Mouse (Mus musculus): ENCODE measurements at regions not wholly inside any gene's neighbourhood (a gene's known extent, or its start where the extent isn't known, plus 50 kb on each side); places are given as distances from the start of the nearest gene placed in this dataset.

DNA sequence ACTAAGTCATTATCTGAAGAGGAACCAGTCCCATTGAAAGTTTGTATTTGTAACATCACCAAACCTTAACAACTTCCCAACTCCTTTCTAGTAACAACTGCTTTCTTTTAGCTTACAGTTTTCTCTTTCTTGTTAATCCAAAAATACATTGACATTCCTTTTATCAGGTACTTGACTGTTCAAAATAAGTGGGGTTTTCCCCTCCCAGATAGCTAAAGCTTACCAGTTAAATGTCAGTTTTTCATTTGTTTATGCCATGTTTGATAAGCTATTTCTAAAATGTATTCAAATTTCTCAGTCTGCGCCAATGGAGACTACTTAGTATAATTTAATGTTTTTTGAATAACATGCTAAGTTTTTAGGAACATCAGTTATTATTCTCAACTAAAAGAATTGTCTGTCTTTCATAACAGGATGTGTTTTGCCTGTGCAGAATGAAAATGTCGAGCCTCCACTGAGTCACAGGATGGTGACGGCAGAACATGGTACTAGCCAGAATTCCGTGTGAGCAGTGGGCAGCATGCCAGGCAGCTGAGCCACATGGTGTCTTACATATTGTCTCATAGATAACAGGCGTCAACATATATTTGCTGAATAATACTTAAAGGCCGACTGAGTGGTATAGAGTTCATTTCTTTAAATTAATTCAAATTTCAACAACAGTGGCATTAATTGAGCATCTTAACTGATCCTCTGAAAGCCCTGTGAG lies 82.1 kb upstream of the Atg10 start:
- no peak overlapping the region for H3K4me3 ChIP-seq (ENCODE audit: low read depth, low read length)
- no peak overlapping the region for H3K4me2 ChIP-seq (replicated peaks; ENCODE audit: low read depth)
- H3K9me3 ChIP-seq (ENCODE audit: control insufficient read depth) = no peaks in the 10 kb centered on the region
- H3K9ac ChIP-seq (ENCODE audit: low read depth, low read length) = no peak overlapping the region
- no peak overlapping the region for H3K27ac ChIP-seq (ENCODE audit: low read depth, low read length)
- H3K27me3 ChIP-seq (replicated peaks; ENCODE audit: control insufficient read depth, insufficient read depth, low read length) = no peaks in the 10 kb centered on the region
- TF ChIP-seq CTCF (IDR thresholded peaks at IDR 0.05; ENCODE audit: low read depth) = no peak
- 66% methylated on average over 6 of the region's 6 CpGs for WGBS
- no peaks in the 10 kb centered on the region for H3K4me1 ChIP-seq (replicated peaks; ENCODE audit: control insufficient read depth, insufficient read depth, low read length)
- no peaks in the 10 kb centered on the region for H3K36me3 ChIP-seq (ENCODE audit: control insufficient read depth, insufficient read depth)
- ATAC-seq = no peak

DNA sequence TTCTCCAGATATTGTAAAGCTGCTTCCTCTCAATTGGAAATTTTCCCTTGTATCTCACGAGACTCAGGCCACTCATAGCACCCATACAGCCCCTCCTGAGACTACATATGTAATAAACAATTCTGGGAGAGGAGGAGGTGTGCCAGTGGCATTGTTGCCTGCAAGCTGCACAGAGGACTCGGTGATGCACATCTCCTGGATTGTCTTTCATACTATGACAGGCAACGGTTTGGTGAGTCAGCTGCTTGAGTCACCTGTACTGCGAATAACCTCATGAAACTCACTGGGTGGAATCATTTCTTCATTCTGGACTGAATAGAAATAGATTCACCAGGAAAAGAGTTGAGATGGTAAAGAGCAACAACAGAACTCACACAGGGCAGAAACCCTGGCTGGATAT lies 82.8 kb upstream of the Atg10 start:
- no peaks in the 10 kb centered on the region for H3K36me3 ChIP-seq (ENCODE audit: control insufficient read depth, insufficient read depth)
- H3K27me3 ChIP-seq (replicated peaks; ENCODE audit: control insufficient read depth, insufficient read depth, low read length) = no peaks in the 10 kb centered on the region
- no peak for ATAC-seq
- no peaks in the 10 kb centered on the region for H3K4me1 ChIP-seq (replicated peaks; ENCODE audit: control insufficient read depth, insufficient read depth, low read length)
- no peaks in the 10 kb centered on the region for H3K9me3 ChIP-seq (ENCODE audit: control insufficient read depth)
- TF ChIP-seq CTCF (IDR thresholded peaks at IDR 0.05; ENCODE audit: low read depth) = no peak
- H3K4me2 ChIP-seq (replicated peaks; ENCODE audit: low read depth) = no peak overlapping the region
- no peak overlapping the region for H3K4me3 ChIP-seq (ENCODE audit: low read depth, low read length)
- no peak overlapping the region for H3K9ac ChIP-seq (ENCODE audit: low read depth, low read length)
- 82% methylated on average over 4 of the region's 4 CpGs for WGBS
- H3K27ac ChIP-seq (ENCODE audit: low read depth, low read length) = no peak overlapping the region

DNA sequence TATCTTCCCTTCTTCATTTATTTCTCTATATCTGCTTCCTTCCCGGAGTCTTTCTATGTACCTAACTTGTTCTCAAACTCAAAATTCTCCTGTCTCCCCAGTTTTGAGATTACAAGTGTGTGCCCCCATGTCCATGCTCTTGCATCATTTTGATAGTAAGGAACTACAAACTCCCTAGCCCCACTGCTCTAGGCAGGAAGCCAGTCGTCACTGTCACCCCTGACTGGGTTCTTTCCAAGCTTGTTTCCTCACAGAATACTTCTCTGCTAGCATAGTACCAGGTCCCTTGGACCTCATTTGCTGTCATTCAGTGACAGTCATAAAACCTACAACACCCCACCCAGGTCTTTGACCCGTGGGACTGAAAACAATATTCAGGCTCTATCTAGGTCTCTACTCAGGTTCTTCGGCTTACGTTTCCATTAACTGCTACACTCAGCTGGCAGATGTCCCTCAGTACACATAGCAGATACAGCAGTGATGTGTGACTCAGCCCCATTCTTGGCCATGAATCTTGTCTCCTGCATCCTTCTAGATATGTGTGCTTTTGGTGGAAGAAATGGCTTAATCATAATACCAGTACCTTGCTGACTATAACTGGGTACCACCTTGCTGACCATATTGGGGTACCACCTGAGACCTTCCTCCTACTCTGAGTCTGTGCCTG lies 89.3 kb upstream of the Atg10 start:
- no peak overlapping the region for H3K27ac ChIP-seq (ENCODE audit: low read depth, low read length)
- no peaks in the 10 kb centered on the region for H3K4me1 ChIP-seq (replicated peaks; ENCODE audit: control insufficient read depth, insufficient read depth, low read length)
- no peak overlapping the region for H3K4me2 ChIP-seq (replicated peaks; ENCODE audit: low read depth)
- peak; percentile 28; the same call in 1 of the 2 replicates for ATAC-seq
- no peaks in the 10 kb centered on the region for H3K9me3 ChIP-seq (ENCODE audit: control insufficient read depth)
- no peaks in the 10 kb centered on the region for H3K27me3 ChIP-seq (replicated peaks; ENCODE audit: control insufficient read depth, insufficient read depth, low read length)
- 56% methylated on average over 5 of the region's 5 CpGs for WGBS
- no peak overlapping the region for H3K4me3 ChIP-seq (ENCODE audit: low read depth, low read length)
- TF ChIP-seq CTCF (IDR thresholded peaks at IDR 0.05; ENCODE audit: low read depth) = no peak
- H3K36me3 ChIP-seq (ENCODE audit: control insufficient read depth, insufficient read depth) = no peaks in the 10 kb centered on the region
- no peak overlapping the region for H3K9ac ChIP-seq (ENCODE audit: low read depth, low read length)

DNA sequence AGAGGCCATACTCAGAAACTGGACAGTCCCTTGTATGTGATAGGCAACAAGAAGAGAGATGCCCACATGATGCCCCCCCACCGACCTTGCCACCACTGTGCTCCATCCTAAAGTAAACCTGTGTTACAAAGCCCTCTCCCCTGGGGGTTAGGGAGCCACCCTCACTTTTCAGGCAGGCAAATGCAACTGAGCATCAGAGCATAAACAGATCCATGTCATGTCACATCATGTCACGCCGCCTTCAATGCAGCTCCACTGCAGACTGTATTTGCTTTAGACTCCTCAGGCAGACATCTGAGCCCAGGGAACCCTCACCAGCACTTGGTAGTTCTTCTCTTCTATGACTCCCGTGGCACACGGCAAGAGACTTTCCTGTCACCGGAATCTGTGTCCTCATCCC lies 98.6 kb upstream of the Atg10 start:
- Histone ChIP-seq H3K4me2 (replicated peaks; ENCODE audit: low read depth) (no peak overlapping the region), H3K9me3 (ENCODE audit: control insufficient read depth) (no peaks in the 10 kb centered on the region), H3K27me3 (replicated peaks; ENCODE audit: control insufficient read depth, insufficient read depth, low read length) (no peaks in the 10 kb centered on the region), H3K4me3 (ENCODE audit: low read depth, low read length) (no peak overlapping the region), H3K4me1 (replicated peaks; ENCODE audit: control insufficient read depth, insufficient read depth, low read length) (no peaks in the 10 kb centered on the region), H3K9ac (ENCODE audit: low read depth, low read length) (no peak overlapping the region), H3K27ac (ENCODE audit: low read depth, low read length) (no peak overlapping the region), H3K36me3 (ENCODE audit: control insufficient read depth, insufficient read depth) (no peaks in the 10 kb centered on the region)
- ATAC-seq = no peak
- 92% methylated on average over 6 of the region's 6 CpGs for WGBS
- TF ChIP-seq CTCF (IDR thresholded peaks at IDR 0.05; ENCODE audit: low read depth) = no peak

DNA sequence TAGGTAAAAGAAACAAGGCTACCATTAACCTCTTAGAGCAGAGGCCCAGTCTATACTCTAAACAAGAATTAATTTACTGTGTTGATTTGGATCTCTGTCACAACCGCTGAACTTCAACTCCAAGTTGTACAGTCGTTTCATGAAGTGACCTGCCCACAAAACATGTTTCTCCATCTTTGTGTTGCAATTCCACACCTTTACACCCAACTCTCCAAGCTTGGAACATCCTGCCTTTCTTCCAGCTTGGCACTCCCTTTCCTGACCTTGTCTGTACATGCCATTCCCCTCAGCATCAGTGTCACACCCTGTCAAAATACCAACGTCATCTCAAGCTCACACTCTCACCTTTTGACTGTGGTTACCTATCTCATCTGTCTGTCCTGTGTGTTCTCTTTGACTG lies 103.1 kb upstream of the Atg10 start:
- Histone ChIP-seq H3K4me3 (ENCODE audit: low read depth, low read length) (no peak overlapping the region), H3K4me2 (replicated peaks; ENCODE audit: low read depth) (no peak overlapping the region), H3K4me1 (replicated peaks; ENCODE audit: control insufficient read depth, insufficient read depth, low read length) (no peaks in the 10 kb centered on the region), H3K9me3 (ENCODE audit: control insufficient read depth) (no peaks in the 10 kb centered on the region), H3K27me3 (replicated peaks; ENCODE audit: control insufficient read depth, insufficient read depth, low read length) (no peaks in the 10 kb centered on the region), H3K27ac (ENCODE audit: low read depth, low read length) (no peak overlapping the region), H3K9ac (ENCODE audit: low read depth, low read length) (no peak overlapping the region), H3K36me3 (ENCODE audit: control insufficient read depth, insufficient read depth) (no peaks in the 10 kb centered on the region)
- no peak for ATAC-seq
- WGBS = 73% methylated on average over 3 of the region's 3 CpGs
- TF ChIP-seq CTCF (IDR thresholded peaks at IDR 0.05; ENCODE audit: low read depth) = no peak

DNA sequence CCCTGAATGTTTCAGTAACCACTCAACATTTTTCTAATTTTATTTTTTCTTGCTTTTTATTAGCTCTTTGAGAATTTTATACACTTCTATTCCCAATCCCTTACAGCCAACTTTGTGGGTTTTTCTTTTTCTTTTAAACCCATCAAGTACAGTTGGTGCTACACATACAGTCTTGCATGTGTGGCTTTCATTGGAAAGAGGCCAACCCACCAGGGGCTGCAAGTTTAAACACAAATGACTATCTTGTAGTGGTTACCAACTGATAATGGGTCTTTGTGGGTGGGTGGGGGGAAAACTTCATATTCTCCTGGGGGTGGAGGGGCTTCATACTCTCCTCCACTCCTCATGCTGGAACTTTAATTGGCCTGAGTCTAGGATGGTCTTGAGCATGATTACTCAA lies 110.5 kb upstream of the Atg10 start:
- H3K36me3 ChIP-seq (ENCODE audit: control insufficient read depth, insufficient read depth) = no peaks in the 10 kb centered on the region
- no peak for TF ChIP-seq CTCF (IDR thresholded peaks at IDR 0.05; ENCODE audit: low read depth)
- H3K4me2 ChIP-seq (replicated peaks; ENCODE audit: low read depth) = no peak overlapping the region
- ATAC-seq = no peak
- no peak overlapping the region for H3K27ac ChIP-seq (ENCODE audit: low read depth, low read length)
- no peaks in the 10 kb centered on the region for H3K4me1 ChIP-seq (replicated peaks; ENCODE audit: control insufficient read depth, insufficient read depth, low read length)
- H3K4me3 ChIP-seq (ENCODE audit: low read depth, low read length) = no peak overlapping the region
- no peak overlapping the region for H3K9ac ChIP-seq (ENCODE audit: low read depth, low read length)
- H3K27me3 ChIP-seq (replicated peaks; ENCODE audit: control insufficient read depth, insufficient read depth, low read length) = no peaks in the 10 kb centered on the region
- no peaks in the 10 kb centered on the region for H3K9me3 ChIP-seq (ENCODE audit: control insufficient read depth)

All from intestine, postnatal 0 days (tissue).